In genomic region chr19:12591908-12592307, GRCm38 (mm10) we compare ENCODE assay signal across 8 mouse cellular contexts. TPM values are rescaled to one million over a fixed set of nuclear protein-coding genes. Genes with fewer than 3 reads are reported as not detected.
A peak's percentile ranks its signal among the peaks of the same experiment; 100 is the strongest.
DNase-seq lines count a peak whose midpoint lies in the region; ATAC-seq and TF ChIP-seq lines count a peak whose summit lies in the region.

No protein-coding gene starts in this region.

- peak; percentile 64; the same call in 1 of the 2 replicates for TF ChIP-seq CTCF in small intestine, adult 2 months (IDR thresholded peaks at IDR 0.05; ENCODE audit: extremely low read depth, insufficient read length, insufficient replicate concordance, low read depth, low read length)

- TF ChIP-seq POLR2A in small intestine, adult 2 months (IDR thresholded peaks at IDR 0.05; ENCODE audit: low read depth, low read length): no peak

- H3K4me1 ChIP-seq in small intestine, adult 2 months (ENCODE audit: control insufficient read depth, insufficient read depth, insufficient read length, low read length): peaks cover 7% of the 10 kb centered on the region

- ATAC-seq in hematopoietic stem cell, adult 5-6 weeks (replicated peaks in 1 of 2; ENCODE audit: insufficient read depth in 1 of 2, low FRiP score in 2 of 2, low TSS enrichment in 1 of 2, low read depth in 1 of 2, poor library complexity in 2 of 2, severe bottlenecking in 2 of 2): peak; percentile 68 to 81

- DNase-seq in ovary, postnatal 36 days (ENCODE audit: low spot score): peak; percentile 30
- no peak for DNase-seq in ovary, adult 18-20 months (ENCODE audit: low spot score)
- DNase-seq in cerebellum, adult 9-10 months: peak; percentile 65
- DNase-seq in forelimb bud, embryonic 11.5 days (ENCODE audit: low read depth, low spot score): peak; percentile 63
- DNase-seq in left cerebral cortex, adult 8-10 months (ENCODE audit: low spot score in 2 of 2): peak; percentile 32 to 50
- DNase-seq in mesoderm, embryonic 11.5 days (ENCODE audit: low read depth, low spot score): peak; percentile 71

- H3K27ac ChIP-seq in small intestine, adult 2 months (ENCODE audit: insufficient read depth, low read depth, low read length): no peak overlapping the region

- H3K27me3 ChIP-seq in small intestine, adult 2 months (ENCODE audit: control insufficient read depth, insufficient read depth, low read length): no peaks in the 10 kb centered on the region

- H3K36me3 ChIP-seq in small intestine, adult 2 months (ENCODE audit: control insufficient read depth, insufficient read depth, low read length): peaks cover 4% of the 10 kb centered on the region

- 3% methylated on average over 1 of the region's 1 CpGs for WGBS in small intestine, adult 2 months

- H3K4me3 ChIP-seq in small intestine, adult 2 months (ENCODE audit: low read depth, low read length): no peak overlapping the region

RNA-seq across cellular contexts. Expression of gene Gm4952, which starts 7.9 kb away (rescaled TPM):
- total RNA-seq in hematopoietic stem cell, adult 5-6 weeks (2017): not detected in 2 replicates
- under 1 TPM in 1 of 4 experiments, not detected in 3; 0.14 TPM for total RNA-seq in left cerebral cortex, adult 8-10 months (2022)
- 0.10 TPM in 1 of 2 replicates, not detected in the other for polyA plus RNA-seq in small intestine, adult 2 months (2012; rRNA removed)

RNA-seq across cellular contexts. Expression of gene Glyat, which starts 41.2 kb away (rescaled TPM):
- not detected in 2 replicates for total RNA-seq in hematopoietic stem cell, adult 5-6 weeks (2017)
- total RNA-seq in left cerebral cortex, adult 8-10 months (2022): not detected
- not detected in 2 replicates for polyA plus RNA-seq in small intestine, adult 2 months (2012; rRNA removed)

RNA-seq across cellular contexts. Expression of gene Fam111a, which starts 46.4 kb away (rescaled TPM):
- total RNA-seq in hematopoietic stem cell, adult 5-6 weeks (2017): 161 and 174 TPM in 2 replicates
- 1 to 10 TPM; 1.3 to 3.1 (median 1.8) TPM for total RNA-seq in left cerebral cortex, adult 8-10 months (2022)
- 0.17 and 0.33 TPM in 2 replicates for polyA plus RNA-seq in small intestine, adult 2 months (2012; rRNA removed)

Comparison
In these comparisons a context has a peak if more than half of its experiments do, and no peak if none do; other contexts are left out.
1. RNA of gene Fam111a, which starts 46.4 kb away (total RNA-seq): 161 to 174 TPM in hematopoietic stem cell, adult 5-6 weeks; 1.3 to 3.1 TPM in left cerebral cortex, adult 8-10 months; every median in the first group is over 10 times any median in the second.